Mouse (Mus musculus) intestine, postnatal 0 days (tissue): ENCODE data around the gene Cdkn2aip. TPM values are rescaled to one million over a fixed set of nuclear protein-coding genes. Genes with fewer than 3 reads are reported as not detected.
A peak's percentile ranks its signal among the peaks of the same experiment; 100 is the strongest.

ENCODE experiments used
- ATAC-seq: fragments of 200-750 bp; cut with Nextera tagmentation; 2 replicates; pipeline ENCODE4 v1.8.0; 2017; ENCODE audit warnings: mild to moderate bottlenecking, moderate TSS enrichment, moderate library complexity
- H3K27ac ChIP-seq: fragments of 300-500 bp; sonication (generic); 2 replicates; pipeline ENCODE4 v1.5.1; 2014; ENCODE audit warnings: mild to moderate bottlenecking, low read depth, low read length, moderate library complexity
- H3K27me3 ChIP-seq: fragments of 300-500 bp; sonication (generic); replicated peaks from 2 replicates; pipeline ENCODE4 v1.6.1; 2014; ENCODE audit warnings: low read length, mixed read lengths; ENCODE audit not compliant: control insufficient read depth, insufficient read depth
- H3K36me3 ChIP-seq: fragments of 300-500 bp; sonication (generic); 2 replicates; pipeline ENCODE4 v1.6.1; 2014; ENCODE audit warnings: mild to moderate bottlenecking, moderate library complexity; ENCODE audit not compliant: control insufficient read depth, insufficient read depth
- H3K4me1 ChIP-seq: fragments of 300-500 bp; sonication (generic); replicated peaks from 2 replicates; pipeline ENCODE4 v1.6.1; 2014; ENCODE audit warnings: antibody characterized with exemption, low read length, mixed read lengths; ENCODE audit not compliant: control insufficient read depth, insufficient read depth
- H3K4me2 ChIP-seq: fragments of 300-500 bp; sonication (generic); replicated peaks from 2 replicates; pipeline ENCODE4 v1.6.1; 2014; ENCODE audit warnings: low read depth, mild to moderate bottlenecking, moderate library complexity
- H3K4me3 ChIP-seq: fragments of 300-500 bp; sonication (generic); 2 replicates; pipeline ENCODE4 v1.5.1; 2014; ENCODE audit warnings: low read depth, low read length
- H3K9ac ChIP-seq: fragments of 300-500 bp; sonication (generic); 2 replicates; pipeline ENCODE4 v1.6.1; 2014; ENCODE audit warnings: mild to moderate bottlenecking, low read depth, low read length
- H3K9me3 ChIP-seq: fragments of 300-500 bp; sonication (generic); 2 replicates; pipeline ENCODE4 v1.6.1; 2016; ENCODE audit warnings: mixed run types; ENCODE audit not compliant: control insufficient read depth
- CTCF ChIP-seq: sonication (generic); IDR thresholded peaks from 2 replicates; pipeline ENCODE4 v1.5.1; 2016; ENCODE audit warnings: low read depth, mild to moderate bottlenecking, control low read depth, antibody characterized with exemption, moderate library complexity
- WGBS: fragments of 180-500 bp; shearing (Covaris S2); extraction: QIAGEN DNeasy Blood & Tissue Kit; methylation state at CpG from one replicate; pipeline ENCODE4 v1.1.7; 2014; 5-methylcytosine and 5-hydroxymethylcytosine counted together
- polyA plus RNA-seq: library from polyadenylated mRNA; unstranded; fragments of >200 nt; fragmentation: Nextera tagmentation; extraction: Ambion mirVana; gene quantifications from 2 replicates; pipeline ENCODE4 v1.2.1, GENCODE M21; 2015

The Cdkn2aip gene
- polyA plus RNA-seq, 1 experiment from 2014 or later = 15.3 TPM

- peak overlapping the region; percentile 35 for H3K4me2 ChIP-seq
- no peak overlapping the region for H3K4me3 ChIP-seq
- 56% methylated on average over 8 of the region's 8 CpGs for WGBS
- ATAC-seq = no peak
- H3K9me3 ChIP-seq = no peaks in the 10 kb centered on the region
- H3K9ac ChIP-seq = no peak overlapping the region
- no peaks in the 10 kb centered on the region for H3K27me3 ChIP-seq
- no peak overlapping the region for H3K27ac ChIP-seq
- no peak for TF ChIP-seq CTCF
- no peaks in the 10 kb centered on the region for H3K4me1 ChIP-seq
- no peaks in the 10 kb centered on the region for H3K36me3 ChIP-seq
Measured at GRCm38 (mm10) chr8:47749491-47749890, 35.8 kb upstream of the Cdkn2aip start.

- no peak overlapping the region for H3K4me3 ChIP-seq
- no peak overlapping the region for H3K9ac ChIP-seq
- 65% methylated on average over 12 of the region's 12 CpGs for WGBS
- no peaks in the 10 kb centered on the region for H3K4me1 ChIP-seq
- no peak overlapping the region for H3K27ac ChIP-seq
- no peak for TF ChIP-seq CTCF
- no peak overlapping the region for H3K4me2 ChIP-seq
- no peaks in the 10 kb centered on the region for H3K9me3 ChIP-seq
- no peaks in the 10 kb centered on the region for H3K36me3 ChIP-seq
- ATAC-seq = no peak
- H3K27me3 ChIP-seq = no peaks in the 10 kb centered on the region
Measured at GRCm38 (mm10) chr8:47746304-47746703, 32.6 kb upstream of the Cdkn2aip start.

GRCm38 (mm10) chr8:47745848-47746247 lies 32.1 kb upstream of the Cdkn2aip start:
- Histone ChIP-seq H3K9ac (no peak overlapping the region), H3K4me3 (no peak overlapping the region), H3K27ac (no peak overlapping the region), H3K4me1 (no peaks in the 10 kb centered on the region), H3K4me2 (no peak overlapping the region), H3K27me3 (no peaks in the 10 kb centered on the region), H3K36me3 (no peaks in the 10 kb centered on the region), H3K9me3 (no peaks in the 10 kb centered on the region)
- WGBS = 51% methylated on average over 6 of the region's 6 CpGs
- TF ChIP-seq CTCF = no peak
- ATAC-seq = no peak

DNA sequence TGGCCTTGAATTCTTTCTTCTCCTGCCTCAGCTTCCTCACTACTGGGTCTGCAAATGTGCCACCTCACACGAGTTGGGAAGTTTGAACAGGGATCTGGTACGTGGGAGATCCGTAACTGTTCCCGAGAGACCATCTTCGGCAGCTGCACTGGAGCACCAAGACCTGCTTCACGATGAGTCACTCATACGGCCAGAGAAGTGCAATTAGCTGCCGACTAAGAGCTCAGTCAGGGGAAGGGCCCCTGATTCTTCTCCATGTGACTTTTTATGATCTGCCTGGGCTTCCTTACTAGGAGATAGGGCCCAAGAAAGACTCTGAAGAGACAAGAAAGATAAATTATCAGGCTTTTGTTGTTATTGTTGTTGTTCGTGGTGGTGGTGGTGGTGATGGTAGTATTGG lies 31.1 kb upstream of the Cdkn2aip start:
- Histone ChIP-seq H3K27me3 (no peaks in the 10 kb centered on the region), H3K9ac (no peak overlapping the region), H3K4me1 (no peaks in the 10 kb centered on the region), H3K4me3 (no peak overlapping the region), H3K9me3 (no peaks in the 10 kb centered on the region), H3K4me2 (no peak overlapping the region), H3K27ac (no peak overlapping the region), H3K36me3 (no peaks in the 10 kb centered on the region)
- ATAC-seq = peak; percentile 63; the same call in 1 of the 2 replicates
- no peak for TF ChIP-seq CTCF
- 32% methylated on average over 9 of the region's 9 CpGs for WGBS

DNA sequence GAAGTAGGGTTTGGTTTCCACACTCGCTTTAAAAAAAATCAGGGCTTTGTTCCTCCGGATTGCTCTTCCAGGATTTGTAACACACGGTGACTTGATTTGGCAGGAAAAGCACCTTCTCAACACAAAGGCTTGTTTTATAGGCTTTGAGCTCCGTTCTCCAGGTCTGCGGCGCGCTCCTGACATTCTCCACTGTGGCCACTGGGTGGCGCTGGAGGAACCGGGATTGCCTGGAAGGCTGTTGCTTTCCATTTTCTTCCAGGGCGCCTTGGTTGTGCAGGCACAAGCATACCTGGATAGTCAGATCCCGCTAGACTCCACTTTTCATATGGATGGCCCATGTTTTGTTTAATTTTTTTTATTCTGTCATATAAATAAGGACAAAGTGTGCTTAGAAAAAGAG lies 29.7 kb upstream of the Cdkn2aip start:
- Histone ChIP-seq H3K4me1 (no peaks in the 10 kb centered on the region), H3K36me3 (no peaks in the 10 kb centered on the region), H3K27ac (no peak overlapping the region), H3K9me3 (no peaks in the 10 kb centered on the region), H3K4me2 (no peak overlapping the region), H3K4me3 (no peak overlapping the region), H3K9ac (no peak overlapping the region), H3K27me3 (no peaks in the 10 kb centered on the region)
- ATAC-seq = peak; percentile 43; the same call in 1 of the 2 replicates
- peak; percentile 95 for TF ChIP-seq CTCF
- 6% methylated on average over 11 of the region's 11 CpGs for WGBS

GRCm38 (mm10) chr8:47742992-47743391 lies 29.3 kb upstream of the Cdkn2aip start:
- TF ChIP-seq CTCF = no peak
- Histone ChIP-seq H3K4me3 (no peak overlapping the region), H3K27me3 (no peaks in the 10 kb centered on the region), H3K4me2 (no peak overlapping the region), H3K9me3 (no peaks in the 10 kb centered on the region), H3K36me3 (no peaks in the 10 kb centered on the region), H3K27ac (no peak overlapping the region), H3K4me1 (no peaks in the 10 kb centered on the region), H3K9ac (no peak overlapping the region)
- no peak for ATAC-seq
- 32% methylated on average over 8 of the region's 8 CpGs for WGBS

- peak; percentile 26; the same call in 1 of the 2 replicates for TF ChIP-seq CTCF
- H3K4me1 ChIP-seq = no peaks in the 10 kb centered on the region
- no peak overlapping the region for H3K4me2 ChIP-seq
- no peaks in the 10 kb centered on the region for H3K9me3 ChIP-seq
- H3K9ac ChIP-seq = no peak overlapping the region
- no peak for ATAC-seq
- 81% methylated on average over 7 of the region's 7 CpGs for WGBS
- no peak overlapping the region for H3K27ac ChIP-seq
- H3K4me3 ChIP-seq = no peak overlapping the region
- no peaks in the 10 kb centered on the region for H3K36me3 ChIP-seq
- no peaks in the 10 kb centered on the region for H3K27me3 ChIP-seq
Measured at GRCm38 (mm10) chr8:47742372-47742771, 28.6 kb upstream of the Cdkn2aip start.
